Mouse (Mus musculus): ENCODE measurements around the gene Pax8. TPM values are rescaled to one million over a fixed set of nuclear protein-coding genes. Genes with fewer than 3 reads are reported as not detected.

Pax8 gene
- polyA plus RNA-seq, 1 experiment = not detected

DNA sequence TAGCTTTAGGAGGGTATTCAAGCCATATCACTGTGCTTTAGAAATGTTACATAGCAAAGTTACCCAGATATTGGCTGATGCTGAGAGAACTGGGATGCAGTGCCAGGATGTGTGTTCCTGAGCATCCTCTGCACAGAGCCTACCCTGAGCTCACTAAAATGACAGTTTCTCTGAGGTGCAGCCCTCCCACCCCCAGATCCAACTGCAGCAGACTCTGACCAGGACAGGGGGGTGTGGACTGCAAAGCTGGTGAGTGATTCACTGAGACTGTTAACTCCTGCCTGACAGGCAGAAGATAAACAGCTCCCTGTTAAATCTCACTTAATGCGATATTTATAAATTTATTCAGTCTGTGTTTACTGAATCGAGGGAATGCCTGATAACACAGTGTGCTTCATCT is 25.5 kb upstream of the Pax8 start:
- 83% methylated on average over 2 of the region's 2 CpGs for WGBS
- Histone ChIP-seq H3K4me1 (ENCODE audit: control insufficient read depth, insufficient read depth, insufficient read length) (no peaks in the 10 kb centered on the region), H3K36me3 (ENCODE audit: control insufficient read depth, insufficient read depth, low read length) (no peaks in the 10 kb centered on the region), H3K27ac (ENCODE audit: insufficient read depth, low read length) (no peak overlapping the region), H3K27me3 (ENCODE audit: control insufficient read depth, insufficient read depth, low read length) (no peaks in the 10 kb centered on the region), H3K4me3 (ENCODE audit: extremely low read depth, insufficient read depth, insufficient read length) (no peak overlapping the region)
- DNase-seq (ENCODE audit: low read depth in 1 of 2, low spot score in 2 of 2) = no peak
- TF ChIP-seq CTCF (IDR thresholded peaks at IDR 0.05; ENCODE audit: extremely low read depth, insufficient read depth, insufficient read length, insufficient replicate concordance) = no peak
- TF ChIP-seq POLR2A (IDR thresholded peaks at IDR 0.05; ENCODE audit: low read depth, low read length) = no peak

DNA sequence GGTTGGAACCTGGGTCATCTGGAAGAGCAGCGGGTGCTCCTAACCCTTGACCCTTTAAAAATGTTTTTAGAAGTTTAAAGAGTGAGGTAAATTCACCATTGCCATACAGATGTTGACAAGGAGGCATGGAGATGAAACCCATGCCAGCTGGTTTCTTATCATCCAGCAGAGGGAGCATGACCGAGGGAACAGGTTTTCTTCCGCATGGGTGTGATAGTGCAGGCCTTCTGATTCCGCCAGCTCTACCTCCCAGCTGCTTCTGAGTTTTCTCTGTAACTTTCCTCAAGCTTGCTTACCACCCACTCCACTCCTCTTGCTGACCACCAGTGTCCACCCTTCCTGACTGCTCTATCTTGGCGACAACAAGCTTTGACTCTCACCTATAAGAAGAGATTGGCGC is 15.2 kb upstream of the Pax8 start:
- no peak for DNase-seq (ENCODE audit: low read depth in 1 of 2, low spot score in 2 of 2)
- TF ChIP-seq POLR2A (IDR thresholded peaks at IDR 0.05; ENCODE audit: low read depth, low read length) = no peak
- TF ChIP-seq CTCF (IDR thresholded peaks at IDR 0.05; ENCODE audit: extremely low read depth, insufficient read depth, insufficient read length, insufficient replicate concordance) = no peak
- Histone ChIP-seq H3K27me3 (ENCODE audit: control insufficient read depth, insufficient read depth, low read length) (no peaks in the 10 kb centered on the region), H3K4me1 (ENCODE audit: control insufficient read depth, insufficient read depth, insufficient read length) (no peaks in the 10 kb centered on the region), H3K36me3 (ENCODE audit: control insufficient read depth, insufficient read depth, low read length) (no peaks in the 10 kb centered on the region), H3K4me3 (ENCODE audit: extremely low read depth, insufficient read depth, insufficient read length) (no peak overlapping the region), H3K27ac (ENCODE audit: insufficient read depth, low read length) (no peak overlapping the region)
- WGBS = 54% methylated on average over 6 of the region's 6 CpGs

DNA sequence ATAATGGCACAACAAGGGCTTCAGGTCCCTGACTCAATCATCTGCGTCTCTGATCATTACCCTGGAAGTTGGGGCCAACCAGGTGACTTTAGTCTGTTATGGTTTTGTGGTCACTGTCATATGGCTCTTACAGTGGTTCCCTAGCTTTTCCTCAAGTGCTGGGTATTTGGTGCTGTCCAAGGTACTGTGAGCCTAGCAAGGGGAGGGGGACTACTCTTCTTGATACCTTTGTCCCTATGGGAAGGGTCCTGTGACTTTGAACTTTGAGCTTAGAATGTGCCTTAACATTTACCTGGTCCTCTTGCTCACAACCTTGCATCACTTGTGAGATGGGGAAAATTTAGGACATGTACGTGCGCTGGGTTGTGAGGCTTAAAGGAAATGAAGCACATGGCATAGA is 13.3 kb upstream of the Pax8 start:
- Histone ChIP-seq H3K27ac (ENCODE audit: insufficient read depth, low read length) (no peak overlapping the region), H3K4me1 (ENCODE audit: control insufficient read depth, insufficient read depth, insufficient read length) (no peaks in the 10 kb centered on the region), H3K36me3 (ENCODE audit: control insufficient read depth, insufficient read depth, low read length) (no peaks in the 10 kb centered on the region), H3K27me3 (ENCODE audit: control insufficient read depth, insufficient read depth, low read length) (no peaks in the 10 kb centered on the region), H3K4me3 (ENCODE audit: extremely low read depth, insufficient read depth, insufficient read length) (no peak overlapping the region)
- TF ChIP-seq POLR2A (IDR thresholded peaks at IDR 0.05; ENCODE audit: low read depth, low read length) (no peak), CTCF (IDR thresholded peaks at IDR 0.05; ENCODE audit: extremely low read depth, insufficient read depth, insufficient read length, insufficient replicate concordance) (no peak)
- 50% methylated on average over 3 of the region's 3 CpGs for WGBS
- no peak for DNase-seq (ENCODE audit: low read depth in 1 of 2, low spot score in 2 of 2)

DNA sequence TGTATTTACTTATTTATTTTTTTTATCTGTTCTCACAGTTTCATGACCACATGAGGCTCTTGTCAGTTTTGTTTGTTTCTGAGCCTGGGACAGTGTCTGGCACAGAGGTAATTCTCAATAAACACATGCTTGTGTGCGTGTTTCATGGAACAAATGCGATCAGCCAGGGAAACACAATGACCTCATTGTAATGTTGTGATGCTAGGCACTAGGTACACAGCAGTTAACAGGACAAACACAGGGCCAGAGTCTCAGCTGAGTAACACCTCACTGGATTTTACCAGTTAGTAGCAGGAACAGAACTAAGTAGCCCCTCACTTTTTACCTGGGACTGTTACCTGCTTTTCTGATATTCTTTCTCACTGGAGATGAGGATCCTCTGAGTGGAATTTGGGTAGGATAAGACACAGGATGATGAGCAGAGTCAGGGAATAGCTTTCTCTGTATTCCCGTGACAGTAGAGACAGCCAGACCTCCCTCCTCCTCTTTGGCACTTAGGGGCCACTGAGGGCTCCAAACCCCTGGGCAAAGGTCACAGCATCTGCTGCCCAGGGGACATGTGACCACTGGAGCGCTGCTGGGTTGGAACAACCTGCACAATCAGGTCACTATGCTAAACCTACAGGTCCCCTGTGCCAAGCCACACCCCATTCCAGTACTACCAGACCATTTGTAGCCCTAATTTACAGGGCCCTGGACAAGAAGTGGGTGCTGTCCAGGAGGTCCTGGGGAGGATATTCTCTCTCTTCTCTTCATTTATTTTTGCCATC is 11.8 kb upstream of the Pax8 start:
- Histone ChIP-seq H3K4me1 (ENCODE audit: control insufficient read depth, insufficient read depth, insufficient read length) (no peaks in the 10 kb centered on the region), H3K36me3 (ENCODE audit: control insufficient read depth, insufficient read depth, low read length) (no peaks in the 10 kb centered on the region), H3K27me3 (ENCODE audit: control insufficient read depth, insufficient read depth, low read length) (no peaks in the 10 kb centered on the region), H3K27ac (ENCODE audit: insufficient read depth, low read length) (no peak overlapping the region), H3K4me3 (ENCODE audit: extremely low read depth, insufficient read depth, insufficient read length) (no peak overlapping the region)
- 79% methylated on average over 4 of the region's 4 CpGs for WGBS
- TF ChIP-seq CTCF (IDR thresholded peaks at IDR 0.05; ENCODE audit: extremely low read depth, insufficient read depth, insufficient read length, insufficient replicate concordance) (no peak), POLR2A (IDR thresholded peaks at IDR 0.05; ENCODE audit: low read depth, low read length) (no peak)
- no peak for DNase-seq (ENCODE audit: low read depth in 1 of 2, low spot score in 2 of 2)

DNA sequence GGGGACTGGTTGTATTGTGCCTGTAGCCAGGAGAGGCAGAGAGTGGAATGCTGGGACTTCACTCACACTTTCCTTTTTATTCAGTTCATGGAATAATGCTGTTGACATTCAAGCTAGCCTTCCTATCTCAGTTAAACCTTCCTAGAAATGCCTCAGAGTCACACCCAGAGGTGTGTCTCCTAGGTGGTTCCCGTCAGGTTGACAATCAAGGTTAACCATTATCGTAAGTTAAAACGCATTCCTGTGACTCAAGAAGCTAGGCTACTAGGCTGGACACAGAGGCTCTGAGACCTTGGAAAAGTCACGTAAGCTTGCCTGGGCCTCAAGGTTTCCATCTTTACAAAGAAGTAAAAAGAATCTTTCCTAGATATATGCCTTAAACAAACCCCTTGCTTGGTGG is 10.0 kb upstream of the Pax8 start:
- 87% methylated on average over 4 of the region's 4 CpGs for WGBS

DNA sequence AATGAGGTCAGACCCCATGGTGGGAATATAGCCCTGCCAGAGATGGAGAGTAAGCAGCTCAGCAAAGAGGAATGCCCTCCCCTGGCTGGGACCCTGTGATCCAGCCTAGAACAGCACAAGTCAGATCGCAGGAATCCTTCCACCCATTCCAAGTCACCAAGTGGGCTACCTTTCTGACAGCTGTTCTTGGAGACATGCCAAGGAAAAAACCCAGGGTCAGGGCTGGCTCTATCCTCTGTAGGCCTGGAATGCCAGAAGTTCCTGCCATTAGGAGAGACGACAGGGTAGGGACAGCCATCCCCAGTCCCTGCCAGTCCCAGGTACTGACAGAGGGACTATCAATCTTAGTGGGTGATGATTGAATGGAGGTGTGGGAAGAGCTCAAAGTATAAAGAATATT is 4.5 kb upstream of the Pax8 start:
- no peak for TF ChIP-seq CTCF (IDR thresholded peaks at IDR 0.05; ENCODE audit: extremely low read depth, insufficient read depth, insufficient read length, insufficient replicate concordance)
- no peak for TF ChIP-seq POLR2A (IDR thresholded peaks at IDR 0.05; ENCODE audit: low read depth, low read length)
- H3K36me3 ChIP-seq (ENCODE audit: control insufficient read depth, insufficient read depth, low read length) = no peaks in the 10 kb centered on the region
- H3K4me1 ChIP-seq (ENCODE audit: control insufficient read depth, insufficient read depth, insufficient read length) = no peaks in the 10 kb centered on the region
- peaks cover 5% of the 10 kb centered on the region for H3K27me3 ChIP-seq (ENCODE audit: control insufficient read depth, insufficient read depth, low read length)
- no peak for DNase-seq (ENCODE audit: low read depth in 1 of 2, low spot score in 2 of 2)
- H3K27ac ChIP-seq (ENCODE audit: insufficient read depth, low read length) = no peak overlapping the region
- H3K4me3 ChIP-seq (ENCODE audit: extremely low read depth, insufficient read depth, insufficient read length) = no peak overlapping the region
- WGBS = 69% methylated on average over 2 of the region's 2 CpGs

More for the DNA sequence above, 10.0 kb upstream of the Pax8 start:
- TF ChIP-seq CTCF (IDR thresholded peaks at IDR 0.05; ENCODE audit: extremely low read depth, insufficient read depth, insufficient read length, insufficient replicate concordance) = no peak
- TF ChIP-seq POLR2A (IDR thresholded peaks at IDR 0.05; ENCODE audit: low read depth, low read length) = no peak
- DNase-seq (ENCODE audit: low read depth in 1 of 2, low spot score in 2 of 2) = no peak
- H3K4me1 ChIP-seq (ENCODE audit: control insufficient read depth, insufficient read depth, insufficient read length) = no peaks in the 10 kb centered on the region
- no peaks in the 10 kb centered on the region for H3K27me3 ChIP-seq (ENCODE audit: control insufficient read depth, insufficient read depth, low read length)
- no peaks in the 10 kb centered on the region for H3K36me3 ChIP-seq (ENCODE audit: control insufficient read depth, insufficient read depth, low read length)
- H3K4me3 ChIP-seq (ENCODE audit: extremely low read depth, insufficient read depth, insufficient read length) = no peak overlapping the region
- H3K27ac ChIP-seq (ENCODE audit: insufficient read depth, low read length) = no peak overlapping the region

DNA sequence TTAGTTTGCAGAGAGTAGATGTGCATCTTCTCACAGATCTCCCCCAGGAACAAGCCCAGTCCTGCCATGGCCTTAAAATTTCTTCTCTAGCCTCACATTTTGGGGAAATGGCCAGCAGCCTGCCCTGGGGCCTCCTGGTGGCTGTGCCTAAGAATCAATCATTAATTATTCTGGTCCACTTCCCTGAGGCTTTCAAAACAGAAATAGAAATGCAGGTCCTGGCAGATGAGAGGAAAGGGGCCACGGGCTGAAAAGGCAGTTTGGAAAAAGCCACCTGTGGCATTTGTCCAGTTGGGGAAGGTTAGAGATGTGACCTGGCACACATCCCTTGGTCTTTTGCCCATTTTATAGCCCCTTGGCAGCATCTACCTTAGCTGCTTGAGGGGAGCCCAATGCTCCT is 3.8 kb upstream of the Pax8 start:
- 13% methylated on average over 1 of the region's 1 CpGs for WGBS
- Histone ChIP-seq H3K27ac (ENCODE audit: insufficient read depth, low read length) (no peak overlapping the region), H3K4me1 (ENCODE audit: control insufficient read depth, insufficient read depth, insufficient read length) (no peaks in the 10 kb centered on the region), H3K36me3 (ENCODE audit: control insufficient read depth, insufficient read depth, low read length) (no peaks in the 10 kb centered on the region), H3K4me3 (ENCODE audit: extremely low read depth, insufficient read depth, insufficient read length) (no peak overlapping the region), H3K27me3 (ENCODE audit: control insufficient read depth, insufficient read depth, low read length) (peaks cover 6% of the 10 kb centered on the region)
- DNase-seq (ENCODE audit: low read depth in 1 of 2, low spot score in 2 of 2) = no peak
- no peak for TF ChIP-seq POLR2A (IDR thresholded peaks at IDR 0.05; ENCODE audit: low read depth, low read length)
- no peak for TF ChIP-seq CTCF (IDR thresholded peaks at IDR 0.05; ENCODE audit: extremely low read depth, insufficient read depth, insufficient read length, insufficient replicate concordance)

All from spleen, adult 2 months (tissue).